Mouse (Mus musculus): ENCODE measurements at regions not wholly inside any gene's neighbourhood (a gene's known extent, or its start where the extent isn't known, plus 50 kb on each side); places are given as distances from the start of the nearest gene placed in this dataset.

DNA sequence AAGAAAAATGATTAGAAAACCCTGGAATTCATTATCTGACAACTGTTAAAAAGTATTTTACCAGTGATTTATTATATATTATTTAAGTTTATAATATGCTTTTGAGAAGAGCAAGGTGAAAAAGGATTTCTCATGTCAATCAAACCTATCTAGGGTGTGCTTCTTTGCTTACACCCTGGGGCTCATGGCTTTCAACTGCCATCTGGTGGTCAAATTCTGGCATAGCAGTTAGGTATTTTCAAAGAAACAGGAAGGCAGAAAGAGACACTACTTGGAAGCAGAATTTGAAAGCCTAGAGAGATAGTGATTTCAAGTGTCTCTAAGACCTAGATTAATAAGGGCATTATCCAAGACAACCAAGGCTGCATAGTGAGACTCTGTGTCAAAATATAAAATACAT is 167.8 kb upstream of the Amot start:
- DNase-seq (ENCODE audit: low read depth, low spot score) = peak; percentile 28

DNA sequence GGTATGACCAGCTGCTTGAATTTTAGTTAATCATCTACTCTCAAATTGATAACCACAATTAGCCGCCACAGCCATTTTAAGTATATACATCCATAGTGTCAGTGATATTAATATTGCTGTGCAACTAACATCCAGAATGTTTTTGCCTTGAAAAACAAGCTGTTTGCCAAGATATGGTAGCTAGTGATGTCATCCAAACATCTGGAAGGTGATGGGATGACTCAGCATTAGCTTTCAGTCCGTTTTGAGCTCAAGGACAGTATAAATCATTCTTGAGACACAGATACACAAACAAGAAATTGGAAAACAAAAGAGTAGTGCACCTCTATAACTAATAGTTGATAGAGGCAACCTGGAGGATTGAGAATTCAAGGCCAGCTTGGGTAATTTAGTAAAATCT is 146.7 kb upstream of the Amot start:
- no peak for DNase-seq (ENCODE audit: low read depth, low spot score)

DNA sequence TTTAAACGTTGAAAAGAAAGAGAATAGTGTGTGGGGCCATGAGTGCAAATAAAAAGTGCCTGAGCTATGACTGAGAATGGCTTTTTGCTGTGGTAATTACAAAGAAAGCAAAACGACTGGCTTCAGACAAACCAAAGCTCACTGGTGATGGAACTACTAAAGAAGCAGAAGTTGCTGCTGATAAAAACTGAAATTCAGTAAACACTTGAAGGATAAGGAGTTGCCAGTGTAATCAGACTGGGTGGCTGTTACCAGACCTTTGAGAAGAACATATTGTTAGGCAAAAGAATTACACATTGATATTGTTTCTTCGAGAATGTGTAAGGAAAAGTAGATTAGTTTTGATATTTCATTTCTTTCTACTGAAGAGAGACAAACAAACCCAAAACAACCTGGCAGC is 114.7 kb upstream of the Amot start:
- DNase-seq (ENCODE audit: low read depth, low spot score) = no peak

DNA sequence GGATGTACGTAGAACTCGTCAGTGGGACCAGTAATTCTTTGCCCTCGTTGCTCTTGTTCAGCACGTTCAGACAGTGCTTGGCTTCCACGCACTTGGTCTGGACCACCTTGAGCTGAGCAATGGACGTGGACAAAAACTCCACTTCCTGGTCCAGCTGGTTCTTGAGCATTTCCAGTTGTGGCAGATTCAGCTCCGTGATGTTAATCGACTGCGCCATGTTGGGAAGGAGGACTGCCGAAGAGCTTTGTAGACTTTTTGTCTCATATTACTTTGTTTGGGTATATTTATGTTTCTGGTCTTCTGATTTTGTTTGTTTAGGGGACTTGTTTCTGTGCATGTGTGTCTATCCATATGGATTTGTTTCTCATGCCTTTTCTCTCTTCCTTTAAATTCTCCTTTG is 97.1 kb upstream of the Amot start:
- DNase-seq (ENCODE audit: low read depth, low spot score) = no peak

DNA sequence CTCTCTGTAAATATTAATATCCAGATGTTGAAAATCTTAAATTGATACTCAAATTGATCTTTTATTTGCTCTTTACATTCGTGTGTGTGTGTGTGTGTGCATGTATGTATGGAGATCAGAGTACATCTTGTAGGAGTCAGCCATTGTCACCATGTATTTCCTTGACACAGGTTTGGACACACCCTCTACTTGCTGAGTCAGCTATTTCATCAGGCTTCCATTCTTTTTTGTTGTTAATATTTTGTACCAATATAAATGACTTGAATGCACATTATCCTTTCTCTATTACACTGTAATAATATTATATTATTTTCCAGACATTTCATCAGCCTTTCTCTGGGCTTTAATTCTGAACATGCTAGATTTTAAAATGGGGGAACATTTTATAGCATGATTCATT is 85.8 kb upstream of the Amot start:
- no peak for DNase-seq (ENCODE audit: low read depth, low spot score)

DNA sequence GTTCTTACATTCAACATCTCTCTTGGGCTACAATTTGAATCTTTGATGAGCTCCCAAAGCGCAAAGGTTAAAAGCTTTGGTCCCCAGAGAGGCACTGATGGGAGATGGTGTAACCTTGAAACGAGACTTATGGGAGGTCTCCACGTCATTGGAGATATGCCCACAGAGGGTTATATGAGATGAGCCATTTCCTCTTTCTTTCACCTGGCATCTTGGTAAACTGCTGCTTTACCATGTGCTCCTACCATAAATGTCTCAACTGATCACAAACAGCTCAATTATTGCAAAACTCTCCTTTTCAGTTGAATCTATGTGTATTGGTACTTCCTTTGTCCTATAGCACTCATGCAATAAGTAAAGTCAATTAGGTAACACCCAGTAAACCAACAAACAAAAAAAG is 62.5 kb upstream of the Amot start:
- no peak for DNase-seq (ENCODE audit: low read depth, low spot score)

DNA sequence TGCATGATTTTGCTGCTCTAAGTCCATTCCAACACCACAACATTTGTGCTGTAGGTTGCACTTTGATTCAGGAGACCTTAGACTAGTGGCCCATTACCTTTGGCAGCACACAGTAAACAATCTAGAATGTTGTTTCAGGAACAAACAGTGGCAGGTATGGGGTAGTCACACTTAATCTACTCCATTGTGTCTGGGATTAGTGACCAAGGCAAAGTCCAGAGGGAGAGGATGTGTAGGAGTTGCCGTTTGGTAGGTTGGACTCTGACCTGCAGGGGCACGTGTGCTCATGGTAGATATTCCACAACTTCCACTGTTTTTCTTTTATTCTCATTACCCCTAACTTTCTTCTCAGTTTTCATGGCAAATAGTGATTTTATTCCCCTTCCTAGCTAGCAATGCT is 62.1 kb upstream of the Amot start:
- DNase-seq (ENCODE audit: low read depth, low spot score) = no peak

DNA sequence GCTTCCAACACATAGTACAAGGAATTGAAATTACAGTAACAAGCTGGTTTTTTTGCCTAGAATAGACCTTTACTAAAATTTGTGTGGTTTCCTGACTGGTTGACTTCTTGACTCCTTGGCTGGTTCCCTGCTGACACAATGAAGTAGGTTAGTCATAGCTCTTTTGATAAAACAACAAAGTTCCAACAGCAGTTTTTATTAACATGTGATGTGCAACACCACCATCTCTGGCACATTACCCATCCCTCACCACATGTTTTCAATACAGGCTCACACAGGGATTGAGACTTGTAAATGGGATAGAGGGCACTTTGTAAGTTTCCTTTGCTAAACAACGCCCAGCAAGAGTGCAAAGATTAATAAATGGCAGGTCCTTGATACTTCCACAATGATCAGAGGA is 53.9 kb upstream of the Amot start:
- no peak for DNase-seq (ENCODE audit: low read depth, low spot score)

All from mesoderm, embryonic 11.5 days (tissue).